Mouse (Mus musculus) MEL (cell line): ENCODE data around the gene Akap13. TPM values are rescaled to one million over a fixed set of nuclear protein-coding genes. Genes with fewer than 3 reads are reported as not detected.

ENCODE experiments used
- DNase-seq: peaks from one replicate; pipeline ENCODE4 v3.0.0; 2011; ENCODE audit warnings: low read depth, low spot score
- H3K27ac ChIP-seq: 2 replicates; pipeline ENCODE4 v1.5.1; 2012; ENCODE audit warnings: low read depth, mild to moderate bottlenecking, control low read depth, low read length, moderate library complexity; ENCODE audit not compliant: control insufficient read depth
- H3K27me3 ChIP-seq, 2 experiments: fragments of 150-350 bp in 1 of 2; sonication (generic) in 1 of 2; 2 replicates each; pipeline ENCODE4 v1.6.1; 2012; ENCODE audit warnings: low read length in 2 of 2, mild to moderate bottlenecking in 2 of 2, improper control_type of control experiment in 1 of 2, moderate library complexity in 1 of 2; ENCODE audit not compliant: insufficient read depth in 2 of 2, control insufficient read depth in 1 of 2
- H3K36me3 ChIP-seq, 2 experiments: 2 replicates each; pipeline ENCODE4 v1.6.1; 2012 to 2014; ENCODE audit warnings: low read length in 2 of 2, improper control_type of control experiment in 1 of 2, inconsistent platforms in 1 of 2, mild to moderate bottlenecking in 1 of 2; ENCODE audit not compliant: insufficient read depth in 2 of 2, control insufficient read depth in 1 of 2
- H3K4me1 ChIP-seq, 2 experiments: fragments of 150-350 bp in 1 of 2; sonication (generic) in 1 of 2; 2 replicates each; pipeline ENCODE4 v1.6.1; 2012; ENCODE audit warnings: low read length in 2 of 2, improper control_type of control experiment in 1 of 2, mild to moderate bottlenecking in 1 of 2; ENCODE audit not compliant: insufficient read depth in 2 of 2, control insufficient read depth in 1 of 2
- H3K4me3 ChIP-seq, 2 experiments: fragments of 150-350 bp in 1 of 2; sonication (generic) in 1 of 2; 2 replicates each; pipeline ENCODE4 v1.5.1; 2012; ENCODE audit warnings: low read depth in 2 of 2, low read length in 2 of 2, mild to moderate bottlenecking in 2 of 2, moderate library complexity in 2 of 2, control low read depth in 1 of 2, improper control_type of control experiment in 1 of 2; ENCODE audit not compliant: control insufficient read depth in 1 of 2, insufficient read depth in 1 of 2
- H3K79me2 ChIP-seq: 2 replicates; pipeline ENCODE4 v1.6.1; 2012; ENCODE audit warnings: mild to moderate bottlenecking, low read length, moderate library complexity; ENCODE audit not compliant: control insufficient read depth, poor library complexity, insufficient read depth
- H3K9ac ChIP-seq: 2 replicates; pipeline ENCODE4 v1.6.1; 2012; ENCODE audit warnings: low read depth, mild to moderate bottlenecking, control low read depth, low read length, moderate library complexity; ENCODE audit not compliant: control insufficient read depth, poor library complexity, severe bottlenecking
- H3K9me3 ChIP-seq: fragments of 150-350 bp; sonication (generic); replicated peaks from 2 replicates; pipeline ENCODE4 v1.6.1; 2012; ENCODE audit warnings: mild to moderate bottlenecking, low read length, improper control_type of control experiment, moderate library complexity; ENCODE audit not compliant: insufficient read depth
- E2F4 ChIP-seq: IDR thresholded peaks from 2 replicates; pipeline ENCODE4 v1.6.1; 2011; ENCODE audit warnings: low read depth, low read length, improper control_type of control experiment, borderline replicate concordance
- EP300 ChIP-seq, 2 experiments: IDR thresholded peaks; 2 replicates each; pipeline ENCODE4 v1.6.1; 2011; ENCODE audit warnings: improper control_type of control experiment in 2 of 2, low read length in 2 of 2, low read depth in 1 of 2, mild to moderate bottlenecking in 1 of 2
- ETS1 ChIP-seq: IDR thresholded peaks from 2 replicates; pipeline ENCODE4 v1.6.1; 2012; ENCODE audit warnings: low read depth, mild to moderate bottlenecking, inconsistent platforms, low read length, improper control_type of control experiment, moderate library complexity
- GATA1 ChIP-seq: IDR thresholded peaks from 2 replicates; pipeline ENCODE4 v1.6.1; 2011; ENCODE audit warnings: low read depth, low read length, improper control_type of control experiment
- MAFK ChIP-seq: IDR thresholded peaks from 2 replicates; pipeline ENCODE4 v1.6.1; 2011; ENCODE audit warnings: low read depth, mild to moderate bottlenecking, low read length, improper control_type of control experiment, borderline replicate concordance
- MAX ChIP-seq: IDR thresholded peaks from 2 replicates; pipeline ENCODE4 v1.6.1; 2011; ENCODE audit warnings: low read length, improper control_type of control experiment
- MEF2A ChIP-seq: IDR thresholded peaks from 2 replicates; pipeline ENCODE4 v1.6.1; 2014; ENCODE audit warnings: low read depth, mild to moderate bottlenecking, inconsistent platforms, low read length, improper control_type of control experiment; ENCODE audit not compliant: poor library complexity, insufficient replicate concordance, severe bottlenecking; ENCODE audit errors: extremely low read depth
- MYB ChIP-seq: IDR thresholded peaks from 2 replicates; pipeline ENCODE4 v1.6.1; 2011; ENCODE audit warnings: mild to moderate bottlenecking, low read depth, low read length, improper control_type of control experiment
- MYC ChIP-seq: IDR thresholded peaks from 2 replicates; pipeline ENCODE4 v1.6.1; 2011; ENCODE audit warnings: low read depth, mild to moderate bottlenecking, low read length, improper control_type of control experiment, moderate library complexity
- NRF1 ChIP-seq: IDR thresholded peaks from 2 replicates; pipeline ENCODE4 v1.6.1; 2014; ENCODE audit warnings: low read depth, mild to moderate bottlenecking, inconsistent platforms, low read length, improper control_type of control experiment, moderate library complexity; ENCODE audit not compliant: poor library complexity, insufficient read depth, severe bottlenecking
- POLR2AphosphoS2 ChIP-seq: IDR thresholded peaks from 2 replicates; pipeline ENCODE4 v1.6.1; 2011; ENCODE audit warnings: low read length, improper control_type of control experiment
- RAD21 ChIP-seq: IDR thresholded peaks from 2 replicates; pipeline ENCODE4 v1.6.1; 2011; ENCODE audit warnings: mild to moderate bottlenecking, low read depth, low read length, improper control_type of control experiment
- RCOR1 ChIP-seq: IDR thresholded peaks from 2 replicates; pipeline ENCODE4 v1.6.1; 2012; ENCODE audit warnings: low read depth, mild to moderate bottlenecking, inconsistent platforms, low read length, improper control_type of control experiment
- TAL1 ChIP-seq: IDR thresholded peaks from 2 replicates; pipeline ENCODE4 v1.6.1; 2012; ENCODE audit warnings: mild to moderate bottlenecking, inconsistent platforms, low read length, moderate library complexity, mixed read lengths
- TCF12 ChIP-seq: IDR thresholded peaks from 2 replicates; pipeline ENCODE4 v1.6.1; 2014; ENCODE audit warnings: low read depth, mild to moderate bottlenecking, inconsistent platforms, low read length, improper control_type of control experiment, moderate library complexity
- UBTF ChIP-seq: IDR thresholded peaks from 2 replicates; pipeline ENCODE4 v1.6.1; 2012; ENCODE audit warnings: low read depth, mild to moderate bottlenecking, inconsistent platforms, low read length, improper control_type of control experiment, moderate library complexity, borderline replicate concordance; ENCODE audit not compliant: insufficient read depth
- ZKSCAN1 ChIP-seq: IDR thresholded peaks from 2 replicates; pipeline ENCODE4 v1.6.1; 2012; ENCODE audit warnings: low read depth, mild to moderate bottlenecking, inconsistent platforms, low read length, improper control_type of control experiment, moderate library complexity
- ZMIZ1 ChIP-seq: IDR thresholded peaks from 2 replicates; pipeline ENCODE4 v1.6.1; 2012; ENCODE audit warnings: low read depth, mild to moderate bottlenecking, inconsistent platforms, low read length, improper control_type of control experiment, moderate library complexity
- polyA plus RNA-seq, 2 experiments: library from polyadenylated mRNA; stranded (reverse) in 1 of 2; unstranded in 1 of 2; fragments of >175 nt in 1 of 2; fragments of >200 nt in 1 of 2; gene quantifications; 2 replicates each; pipeline versions ENCODE4 v1.2.1 to v1.2.4; 2012; ENCODE audit warnings: low replicate concordance in 2 of 2, low read depth in 1 of 2; ENCODE audit not compliant: insufficient read length in 2 of 2, insufficient read depth in 1 of 2, missing spikeins in 1 of 2
- total RNA-seq: library from RNA; depleted of rRNA; stranded (reverse); fragments of 300-350 nt; gene quantifications from 2 replicates; pipeline ENCODE4 v1.2.3, GENCODE M21; 2012

Akap13 gene
- total and polyA plus RNA-seq, 3 experiments, result 4.1 to 4.5 TPM; not detected in 1

- TF ChIP-seq MAX (no peak), NRF1 (no peak), MEF2A (no peak), EP300 (IDR thresholded peaks at IDR 0.05; ENCODE audit: low read depth in 1 of 2, low read length in 2 of 2) (no peak), MAFK (no peak), E2F4 (no peak), ZKSCAN1 (no peak), TCF12 (no peak), GATA1 (no peak), RAD21 (no peak), MYC (no peak), ETS1 (no peak), POLR2AphosphoS2 (no peak), TAL1 (no peak)
- H3K27me3 ChIP-seq, result no peaks in the 10 kb centered on the region
- no peaks in the 10 kb centered on the region for H3K79me2 ChIP-seq
- no peak overlapping the region for H3K9ac ChIP-seq
- no peaks in the 10 kb centered on the region; a peak in 2 of 4 replicates for H3K4me1 ChIP-seq
- H3K9me3 ChIP-seq, result no peaks in the 10 kb centered on the region; the same call in 1 of the 2 replicates
- H3K36me3 ChIP-seq, result no peaks in the 10 kb centered on the region; a peak in 1 of 4 replicates
- DNase-seq, result no peak
- H3K4me3 ChIP-seq, result no peak overlapping the region
- no peak overlapping the region for H3K27ac ChIP-seq
Observed at GRCm38 (mm10) chr7:75618699-75619098, 163.4 kb downstream of the Akap13 start.

DNA sequence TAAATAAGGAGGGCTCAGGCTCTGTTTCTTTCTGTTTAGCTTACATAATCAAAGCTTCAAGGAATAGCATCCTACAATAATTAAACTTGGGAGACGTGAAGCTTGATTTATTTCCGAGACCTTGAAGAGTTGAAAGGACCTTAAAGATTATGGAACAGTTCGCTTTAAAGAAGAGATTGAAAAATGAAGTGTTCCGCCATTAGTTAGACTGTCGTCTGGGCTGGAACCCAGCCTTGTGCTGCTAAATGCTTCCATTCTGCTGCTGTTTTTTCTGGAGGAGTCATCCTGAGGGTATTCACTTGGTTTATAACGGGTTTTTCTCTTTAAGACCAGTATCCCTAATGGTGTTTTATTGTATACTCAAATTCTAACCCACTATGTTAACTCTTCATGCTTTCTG lies 164.5 kb downstream of the Akap13 start:
- TF ChIP-seq MYB (no peak), UBTF (no peak), POLR2AphosphoS2 (no peak), ZMIZ1 (no peak), RAD21 (no peak), RCOR1 (no peak), MAX (no peak)
- TF ChIP-seq, all 39 proteins: peak for 0
- H3K27me3 ChIP-seq, result no peaks in the 10 kb centered on the region

More for the DNA sequence above, 164.5 kb downstream of the Akap13 start:
- H3K4me3 ChIP-seq, result no peak overlapping the region
- H3K4me1 ChIP-seq, result no peaks in the 10 kb centered on the region; a peak in 2 of 4 replicates
- no peak for DNase-seq
- no peaks in the 10 kb centered on the region; a peak in 1 of 4 replicates for H3K36me3 ChIP-seq
- H3K9me3 ChIP-seq, result no peaks in the 10 kb centered on the region; the same call in 1 of the 2 replicates
- H3K27ac ChIP-seq, result no peak overlapping the region
- no peaks in the 10 kb centered on the region for H3K79me2 ChIP-seq
- no peak overlapping the region for H3K9ac ChIP-seq
